In the genomic region with DNA sequence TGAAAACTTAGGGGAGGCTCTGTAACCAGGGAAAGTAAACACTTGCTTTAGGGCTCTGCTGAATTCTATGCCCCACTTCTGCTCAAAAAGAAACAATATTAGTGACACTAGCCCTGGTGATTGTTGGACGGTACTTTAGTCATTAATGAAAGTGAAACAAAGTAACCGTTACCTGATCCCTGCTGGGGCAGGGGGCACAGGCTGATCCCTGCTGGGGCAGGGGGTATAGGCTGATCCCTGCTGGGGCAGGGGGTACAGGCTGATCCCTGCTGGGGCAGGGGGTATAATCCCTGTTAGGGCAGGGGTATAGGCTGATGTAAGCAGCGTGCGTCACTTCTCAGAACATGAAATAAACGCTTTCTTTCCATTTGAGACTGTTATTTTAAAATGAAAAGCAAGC, we compare ENCODE assay signal across 10 mouse cellular contexts. TPM values are rescaled to one million over a fixed set of nuclear protein-coding genes. Genes with fewer than 3 reads are reported as not detected.
DNase-seq lines count a peak whose midpoint lies in the region; ATAC-seq and TF ChIP-seq lines count a peak whose summit lies in the region.
"Had no signal": no experiment of that assay in that cellular context is flagged by ENCODE, and none has a peak within 500 bp of the region (broad histone marks: within the 10 kb centered on the region; RNA-seq: fewer than 3 reads in every experiment).

No protein-coding gene starts in this region.

- no peak for TF ChIP-seq POLR2A in kidney, adult 2 months (IDR thresholded peaks at IDR 0.05; ENCODE audit: low read depth, low read length)
- TF ChIP-seq POLR2A in CH12.LX (IDR thresholded peaks at IDR 0.05; ENCODE audit: low read depth, low read length) = no peak

- peaks cover 4% of the 10 kb centered on the region for H3K9me3 ChIP-seq in CH12.LX (replicated peaks; ENCODE audit: low read length)
- H3K9me3 ChIP-seq in limb, embryonic 10.5 days (replicated peaks) = no peaks in the 10 kb centered on the region

- no peak for TF ChIP-seq CTCF in kidney, adult 2 months (conservative IDR thresholded peaks at IDR 0.05; ENCODE audit: insufficient read depth, insufficient read length, low read depth, low read length)
- TF ChIP-seq CTCF in CH12.LX (conservative IDR thresholded peaks at IDR 0.05 in 1 of 2, IDR thresholded peaks at IDR 0.05 in 1 of 2; ENCODE audit: low read depth in 2 of 2, low read length in 2 of 2) = no peak

- dilution Hi-C loops in CH12.LX (cut with MboI; ENCODE audit: extremely low pct_ligation_motif_present, extremely low pct_unique_long_range_greater_than_20kb, low sequenced_read_pairs) = no loop called here

- peak overlapping the region; percentile 89 for H3K9ac ChIP-seq in CH12.LX (ENCODE audit: insufficient read depth, low read depth)

- TF ChIP-seq RAD21 in CH12.LX (IDR thresholded peaks at IDR 0.05; ENCODE audit: low read depth, low read length) = no peak

- no peaks in the 10 kb centered on the region for H3K36me3 ChIP-seq in kidney, adult 2 months (ENCODE audit: control insufficient read depth, insufficient read depth, low read length)
- H3K36me3 ChIP-seq in CH12.LX (replicated peaks in 1 of 2; ENCODE audit: control insufficient read depth in 1 of 2, insufficient read depth in 1 of 2, low read length in 1 of 2) = peaks cover 10 to 38% of the 10 kb centered on the region in 2 experiments
- peaks cover 34% of the 10 kb centered on the region for H3K36me3 ChIP-seq in limb, embryonic 10.5 days

- in situ Hi-C loops in CH12.LX (cut with MboI; ENCODE audit: low pct_ligation_motif_present, low pct_unique_long_range_greater_than_20kb, low sequenced_read_pairs) = loop anchor here (10.0 kb wide), 1 partner anchor 173 kb away; the partner anchor contains the start of gene Ranbp6

- TF ChIP-seq EP300 in CH12.LX (IDR thresholded peaks at IDR 0.05; ENCODE audit: low read length) = peak; percentile 27; the same call in 1 of the 2 replicates

- DNase-seq in kidney, adult 2 months = no peak
- DNase-seq in kidney, postnatal 10 days = no peak
- no peak for DNase-seq in CH12.LX (ENCODE audit: extremely low read depth)
- no peak for DNase-seq in limb, embryonic 10.5 days (ENCODE audit: low spot score)
- no peak for DNase-seq in cerebellum, adult 11-12 months
- DNase-seq in urinary bladder, adult 2 months (ENCODE audit: low spot score) = no peak

- H3K4me2 ChIP-seq in CH12.LX (ENCODE audit: insufficient read depth, low read depth, poor library complexity, severe bottlenecking) = peak overlapping the region; percentile 97

- no peak overlapping the region for H3K4me3 ChIP-seq in kidney, adult 2 months (ENCODE audit: insufficient read depth, low read depth, low read length)
- H3K4me3 ChIP-seq in CH12.LX (replicated peaks in 1 of 3; ENCODE audit: low read depth in 2 of 3, low read length in 2 of 3, poor library complexity in 1 of 3) = peak overlapping the region; percentile 48 to 54 (median 52)
- peak overlapping the region; percentile 28; the same call in 1 of the 2 replicates for H3K4me3 ChIP-seq in limb, embryonic 10.5 days

- H3K27me3 ChIP-seq in kidney, adult 2 months (replicated peaks; ENCODE audit: control insufficient read depth, insufficient read depth, low read length) = no peaks in the 10 kb centered on the region
- H3K27me3 ChIP-seq in CH12.LX (replicated peaks) = no peaks in the 10 kb centered on the region
- H3K27me3 ChIP-seq in limb, embryonic 10.5 days (ENCODE audit: low read depth, poor library complexity, severe bottlenecking) = no peaks in the 10 kb centered on the region

- peaks cover 4% of the 10 kb centered on the region for H3K4me1 ChIP-seq in kidney, adult 2 months (ENCODE audit: control insufficient read depth, insufficient read depth, low read length)
- peaks cover 11 to 53% of the 10 kb centered on the region in 2 experiments for H3K4me1 ChIP-seq in CH12.LX (ENCODE audit: control insufficient read depth in 1 of 2, insufficient read depth in 2 of 2)
- H3K4me1 ChIP-seq in limb, embryonic 10.5 days = peaks cover 35% of the 10 kb centered on the region

- 74% methylated on average over 5 of the region's 5 CpGs for WGBS in kidney, adult 2 months
- 54% methylated on average over 5 of the region's 5 CpGs for WGBS in limb, embryonic 10.5 days

- peak; percentile 29 for ATAC-seq in activated CD4-positive, CD25-positive, alpha-beta regulatory T cell, adult 4 months
- ATAC-seq in monocyte, adult 5-6 weeks (replicated peaks; ENCODE audit: insufficient number of reproducible peaks, low FRiP score, low TSS enrichment, poor library complexity, severe bottlenecking) = no peak

- peak overlapping the region; percentile 20; the same call in 1 of the 2 replicates for H3K27ac ChIP-seq in kidney, adult 2 months (ENCODE audit: insufficient read depth, low read depth, low read length)
- H3K27ac ChIP-seq in CH12.LX (ENCODE audit: insufficient read depth, low read depth) = peak overlapping the region; percentile 87
- peak overlapping the region; percentile 77 for H3K27ac ChIP-seq in limb, embryonic 10.5 days

- peaks cover 9% of the 10 kb centered on the region; the same call in 1 of the 2 replicates for H3K79me2 ChIP-seq in CH12.LX (replicated peaks; ENCODE audit: control insufficient read depth, extremely low read depth, insufficient read depth, poor library complexity, severe bottlenecking)

TF ChIP-seq in CH12.LX, 34 proteins besides CTCF, POLR2A, EP300 and RAD21:
- TF ChIP-seq JUND (conservative IDR thresholded peaks at IDR 0.05; ENCODE audit: low read depth, low read length) (no peak), ZMIZ1 (IDR thresholded peaks at IDR 0.05; ENCODE audit: low read depth, low read length) (peak; percentile 38; the same call in 1 of the 2 replicates), USF1 (IDR thresholded peaks at IDR 0.05; ENCODE audit: low read depth, low read length) (no peak), CHD1 (IDR thresholded peaks at IDR 0.05; ENCODE audit: low read depth, low read length) (peak; percentile 83; the same call in 1 of the 2 replicates), SIN3A (IDR thresholded peaks at IDR 0.05; ENCODE audit: low read length) (0 out of 2 replicates have a peak, but pooled peaks have one; percentile 49), MXI1 (IDR thresholded peaks at IDR 0.05; ENCODE audit: low read depth, low read length) (peak; percentile 52; the same call in 1 of the 2 replicates), IRF4 (IDR thresholded peaks at IDR 0.05; ENCODE audit: low read depth, low read length) (peak; percentile 38), KAT2A (IDR thresholded peaks at IDR 0.05; ENCODE audit: insufficient replicate concordance, low read length) (no peak), MEF2A (IDR thresholded peaks at IDR 0.05; ENCODE audit: borderline replicate concordance, low read depth, low read length) (0 out of 2 replicates have a peak, but pooled peaks have one; percentile 27)

RNA-seq across cellular contexts. Expression of gene Ermp1, which starts 6.7 kb away (rescaled TPM):
- polyA plus RNA-seq in kidney, adult 2 months (2012; rRNA removed) = 23.9 and 31.5 TPM in 2 replicates
- total RNA-seq in CH12.LX (2012; rRNA removed) (26.1 and 27.6 TPM in 2 replicates), CH12.LX (2014; rRNA removed) (21.7 and 22.7 TPM in 2 replicates)
- 31.7 and 32.9 TPM in 2 replicates for polyA plus RNA-seq in CH12.LX (2012; ENCODE audit: insufficient read length, low read depth)
- 10 to 100 TPM; 12.0 to 17.0 TPM for polyA plus RNA-seq in activated CD4-positive, CD25-positive, alpha-beta regulatory T cell, adult 4 months (2017; shearing (Covaris generic))
- 18.1 and 18.2 TPM in 2 replicates for polyA plus RNA-seq in limb, embryonic 10.5 days (2016; fragmentation: Nextera tagmentation; extraction: Ambion mirVana)
- total RNA-seq in monocyte, adult 5-6 weeks (2017) = 20.6 to 41.9 TPM (median 30.2 TPM) in 3 replicates
- 175 and 192 TPM in 2 replicates for polyA plus RNA-seq in urinary bladder, adult 2 months (2012; rRNA removed)

RNA-seq across cellular contexts. Expression of gene Mlana, which starts 56.1 kb away (rescaled TPM):
- not detected in 2 replicates for polyA plus RNA-seq in kidney, adult 2 months (2012; rRNA removed)
- total RNA-seq in CH12.LX (2012; rRNA removed) (not detected in 2 replicates), CH12.LX (2014; rRNA removed) (not detected in 2 replicates)
- not detected in 2 replicates for polyA plus RNA-seq in CH12.LX (2012; ENCODE audit: insufficient read length, low read depth)
- not detected for polyA plus RNA-seq in activated CD4-positive, CD25-positive, alpha-beta regulatory T cell, adult 4 months (2017; shearing (Covaris generic))
- polyA plus RNA-seq in limb, embryonic 10.5 days (2016; fragmentation: Nextera tagmentation; extraction: Ambion mirVana) = not detected in 2 replicates
- total RNA-seq in monocyte, adult 5-6 weeks (2017) = not detected in 3 replicates
- 0.11 and 0.13 TPM in 2 replicates for polyA plus RNA-seq in urinary bladder, adult 2 months (2012; rRNA removed)
- total RNA-seq: adrenal gland, adult 18-20 months; midbrain, postnatal 0 days had no signal
- polyA plus RNA-seq: midbrain, postnatal 0 days had no signal

Comparison
In these comparisons a context has a peak if more than half of its experiments do, and no peak if none do; other contexts are left out.
1. H3K27ac ChIP-seq: peak in every context shown above with its lines; median percentile 87 in CH12.LX; 77 in limb, embryonic 10.5 days; 20 in kidney, adult 2 months.